Mouse (Mus musculus) heart, embryonic 13.5 days (tissue): ENCODE data around the gene Bhmt2. TPM values are rescaled to one million over a fixed set of nuclear protein-coding genes. Genes with fewer than 3 reads are reported as not detected.

Experiments
- ATAC-seq: fragments of 200-750 bp; cut with Nextera tagmentation; 2 replicates; pipeline ENCODE4 v1.8.0; 2017; ENCODE audit warnings: moderate TSS enrichment; ENCODE audit not compliant: insufficient number of reproducible peaks, low FRiP score, low TSS enrichment; ENCODE audit errors: extremely low read depth
- H3K27ac ChIP-seq: fragments of 300-500 bp; sonication (generic); replicated peaks from 2 replicates; pipeline ENCODE4 v1.5.1; 2015; ENCODE audit warnings: moderate library complexity, mild to moderate bottlenecking, inconsistent platforms
- H3K27me3 ChIP-seq: fragments of 300-500 bp; sonication (generic); replicated peaks from 2 replicates; pipeline ENCODE4 v1.6.1; 2015; ENCODE audit warnings: mild to moderate bottlenecking, inconsistent platforms
- H3K36me3 ChIP-seq: fragments of 300-500 bp; sonication (generic); 2 replicates; pipeline ENCODE4 v1.6.1; 2015; ENCODE audit warnings: mild to moderate bottlenecking, inconsistent platforms
- H3K4me1 ChIP-seq: fragments of 300-500 bp; sonication (generic); 2 replicates; pipeline ENCODE4 v1.6.1; 2015; ENCODE audit warnings: inconsistent platforms
- H3K4me2 ChIP-seq: fragments of 300-500 bp; sonication (generic); 2 replicates; pipeline ENCODE4 v1.6.1; 2015; ENCODE audit warnings: inconsistent platforms, mild to moderate bottlenecking, moderate library complexity
- H3K4me3 ChIP-seq: fragments of 300-500 bp; sonication (generic); 2 replicates; pipeline ENCODE4 v1.5.1; 2015; ENCODE audit warnings: moderate library complexity, mild to moderate bottlenecking, inconsistent platforms
- H3K9ac ChIP-seq: fragments of 300-500 bp; sonication (generic); 2 replicates; pipeline ENCODE4 v1.6.1; 2015; ENCODE audit warnings: inconsistent platforms, mild to moderate bottlenecking, moderate library complexity
- H3K9me3 ChIP-seq: fragments of 300-500 bp; sonication (generic); 2 replicates; pipeline ENCODE4 v1.6.1; 2016; ENCODE audit warnings: inconsistent platforms
- WGBS: fragments of 180-500 bp; shearing (Covaris S2); methylation state at CpG from one replicate; pipeline ENCODE4 v1.1.7; 2015; ENCODE audit warnings: mixed read lengths; 5-methylcytosine and 5-hydroxymethylcytosine counted together
- polyA plus RNA-seq: library from polyadenylated mRNA; unstranded; fragments of >200 nt; fragmentation: Nextera tagmentation; extraction: Ambion mirVana; gene quantifications from 2 replicates; pipeline ENCODE4 v1.2.1, GENCODE M21; 2015

Gene Bhmt2
- polyA plus RNA-seq = 0.35 and 0.74 TPM in 2 replicates

DNA sequence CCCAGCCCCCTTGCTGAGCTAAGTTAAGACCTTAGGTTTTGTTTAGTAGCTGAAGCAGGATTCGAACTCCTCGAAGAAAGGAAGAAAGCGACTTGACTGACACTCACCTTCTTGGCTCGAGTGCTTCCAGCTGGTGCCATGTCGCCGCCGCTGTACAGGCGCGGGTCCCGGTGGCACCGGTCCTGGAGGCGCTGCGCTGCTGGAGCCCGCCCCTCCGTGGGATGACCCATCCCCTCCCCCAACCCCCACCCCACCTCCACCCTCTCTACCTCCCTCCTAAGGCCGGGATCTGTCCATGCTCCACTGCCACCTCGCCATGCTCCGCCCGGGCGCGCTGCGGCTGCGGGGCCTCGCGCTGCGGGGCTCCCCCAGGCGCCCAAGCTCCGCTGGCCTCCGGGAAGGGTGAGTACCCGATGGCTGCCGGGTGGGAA is at the start of gene Bhmt2, which contains the start of gene Dmgdh:
Gene Bhmt2, minus strand, starts transcription at position 172 of the 431 bp plus-strand sequence.
Gene Dmgdh, plus strand, starts transcription at position 303 of the 431 bp plus-strand sequence.
- no peak for ATAC-seq
- H3K36me3 ChIP-seq = no peaks in the 10 kb centered on the region
- 5% methylated on average over 30 of the region's 31 CpGs for WGBS
- H3K4me2 ChIP-seq = peak within 1 kb of the TSS; percentile 63
- peaks cover 9% of the 10 kb centered on the region; the same call in 1 of the 2 replicates for H3K4me1 ChIP-seq
- H3K27me3 ChIP-seq = peaks cover 20% of the 10 kb centered on the region
- H3K27ac ChIP-seq = no peak within 1 kb of the TSS
- H3K4me3 ChIP-seq = peak within 1 kb of the TSS; percentile 39
- peak within 1 kb of the TSS; percentile 44 for H3K9ac ChIP-seq
- H3K9me3 ChIP-seq = no peaks in the 10 kb centered on the region

DNA sequence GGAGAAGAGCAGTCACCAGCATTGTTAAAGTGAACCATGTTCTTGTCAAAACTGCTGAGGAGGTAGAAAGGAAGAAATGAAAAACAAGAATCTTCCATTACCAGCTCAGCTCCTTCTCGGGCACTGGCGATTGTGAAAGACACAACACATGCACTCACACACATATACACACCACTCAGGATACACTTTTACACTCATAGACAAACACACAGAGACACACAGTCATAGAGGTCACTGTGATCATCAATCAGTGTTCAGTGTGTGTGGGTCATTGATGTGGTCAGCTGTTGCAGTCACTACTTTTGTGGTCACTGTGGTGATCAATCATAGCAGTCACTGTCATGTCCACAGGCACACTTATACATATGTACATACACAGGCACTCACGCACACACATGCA is 49.4 kb upstream of the Bhmt2 start:
- Histone ChIP-seq H3K36me3 (no peaks in the 10 kb centered on the region), H3K4me1 (no peaks in the 10 kb centered on the region), H3K9me3 (no peaks in the 10 kb centered on the region), H3K4me3 (no peak overlapping the region), H3K27ac (no peak overlapping the region), H3K9ac (no peak overlapping the region), H3K27me3 (no peaks in the 10 kb centered on the region; the same call in 1 of the 2 replicates), H3K4me2 (no peak overlapping the region)
- ATAC-seq = no peak
- 75% methylated on average over 3 of the region's 3 CpGs for WGBS

DNA sequence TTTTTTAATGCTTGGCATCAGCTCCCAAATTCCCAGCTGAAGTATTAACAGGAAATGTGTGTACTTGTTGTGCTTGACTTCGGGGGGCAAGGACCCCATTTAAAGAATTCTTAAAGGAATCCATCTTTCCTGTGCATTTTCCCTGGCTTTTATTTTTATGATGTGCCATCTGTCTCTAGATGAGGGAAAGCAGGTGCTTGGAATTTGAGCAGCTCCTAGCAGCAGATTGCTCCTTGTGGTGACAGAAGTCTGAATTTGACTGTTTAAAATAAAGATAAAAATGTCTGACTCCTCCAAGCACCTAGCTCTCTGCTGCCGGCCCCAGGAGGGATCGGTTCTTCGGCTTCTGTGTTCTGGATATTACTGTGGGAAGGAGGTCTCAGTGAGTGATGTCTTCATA is 47.8 kb upstream of the Bhmt2 start:
- WGBS = 69% methylated on average over 4 of the region's 4 CpGs
- H3K9me3 ChIP-seq = no peaks in the 10 kb centered on the region
- H3K27ac ChIP-seq = no peak overlapping the region
- no peaks in the 10 kb centered on the region; the same call in 1 of the 2 replicates for H3K27me3 ChIP-seq
- H3K4me2 ChIP-seq = no peak overlapping the region
- no peaks in the 10 kb centered on the region for H3K4me1 ChIP-seq
- no peaks in the 10 kb centered on the region for H3K36me3 ChIP-seq
- H3K4me3 ChIP-seq = no peak overlapping the region
- ATAC-seq = no peak
- H3K9ac ChIP-seq = no peak overlapping the region

DNA sequence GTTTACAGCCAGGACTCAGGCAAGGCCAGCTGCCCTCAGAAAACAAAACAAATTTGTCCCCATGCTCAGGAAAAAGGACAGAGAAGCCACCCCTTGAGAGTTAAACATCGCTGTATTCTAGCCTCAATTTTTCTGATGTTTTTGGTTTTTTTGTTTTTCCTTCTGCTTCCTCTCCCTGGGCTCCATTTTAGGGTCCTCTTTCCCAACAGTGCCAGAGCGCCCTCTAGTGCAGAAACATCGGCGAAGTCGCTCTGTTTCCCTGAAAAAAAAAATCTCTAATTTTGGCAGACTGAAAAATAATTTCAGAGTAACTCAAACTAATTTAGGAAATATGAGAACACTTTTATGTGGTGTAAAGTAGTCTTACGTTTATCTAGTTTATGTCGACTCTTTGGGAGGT is 44.8 kb upstream of the Bhmt2 start:
- 4% methylated on average over 7 of the region's 7 CpGs for WGBS
- Histone ChIP-seq H3K27me3 (no peaks in the 10 kb centered on the region; the same call in 1 of the 2 replicates), H3K27ac (no peak overlapping the region), H3K4me1 (no peaks in the 10 kb centered on the region), H3K9me3 (no peaks in the 10 kb centered on the region), H3K4me2 (peak overlapping the region; percentile 26), H3K9ac (0 out of 2 replicates have a peak overlapping the region, but pooled peaks have one; percentile 34), H3K4me3 (no peak overlapping the region), H3K36me3 (no peaks in the 10 kb centered on the region)
- ATAC-seq = no peak

DNA sequence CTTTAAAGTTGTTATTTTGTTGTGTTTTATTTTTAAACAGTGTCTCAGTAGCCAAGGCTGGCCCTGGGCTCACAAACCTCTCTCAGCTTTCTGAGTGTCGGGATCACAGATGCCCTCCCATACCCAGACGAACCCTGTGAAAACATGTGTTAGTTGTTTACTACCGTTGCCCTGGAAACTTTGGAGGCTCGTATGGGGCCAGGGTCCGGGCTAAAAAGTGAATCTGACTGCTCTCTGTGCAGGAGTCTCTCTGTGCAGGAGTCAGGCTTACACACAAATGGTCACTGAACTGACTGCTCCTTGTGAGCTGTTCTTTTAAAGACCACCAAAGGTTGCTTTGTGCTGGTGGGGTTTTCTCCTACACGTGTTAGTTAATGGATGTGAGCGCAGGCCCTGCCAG is 43.0 kb upstream of the Bhmt2 start:
- Histone ChIP-seq H3K4me2 (no peak overlapping the region), H3K36me3 (no peaks in the 10 kb centered on the region), H3K4me3 (no peak overlapping the region), H3K9me3 (no peaks in the 10 kb centered on the region), H3K4me1 (no peaks in the 10 kb centered on the region), H3K27me3 (no peaks in the 10 kb centered on the region; the same call in 1 of the 2 replicates), H3K27ac (no peak overlapping the region), H3K9ac (no peak overlapping the region)
- ATAC-seq = no peak
- 55% methylated on average over 7 of the region's 7 CpGs for WGBS

DNA sequence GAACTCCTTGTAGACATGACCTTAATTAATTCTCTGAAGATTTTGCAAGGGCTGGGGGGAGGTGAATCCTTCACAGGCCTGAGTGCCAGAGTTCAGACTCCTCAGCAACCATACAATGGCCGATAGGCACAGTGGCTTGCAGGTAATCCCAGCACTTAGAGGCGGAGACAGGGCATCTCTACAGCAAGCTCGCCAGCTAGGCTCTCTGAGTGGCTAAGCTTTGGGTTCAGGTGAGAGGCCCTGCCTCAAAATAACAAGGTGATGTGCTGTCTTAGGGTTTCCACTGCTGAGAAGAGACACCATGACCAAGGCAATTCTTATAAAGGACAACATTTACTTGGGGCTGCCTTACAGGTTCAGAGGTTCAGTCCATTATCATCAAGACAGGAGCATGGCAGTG is 39.7 kb upstream of the Bhmt2 start:
- ATAC-seq = no peak
- Histone ChIP-seq H3K9me3 (no peaks in the 10 kb centered on the region), H3K27ac (no peak overlapping the region), H3K9ac (no peak overlapping the region), H3K36me3 (no peaks in the 10 kb centered on the region), H3K4me3 (no peak overlapping the region), H3K27me3 (no peaks in the 10 kb centered on the region), H3K4me2 (no peak overlapping the region), H3K4me1 (no peaks in the 10 kb centered on the region)
- WGBS = 80% methylated on average over 3 of the region's 3 CpGs

DNA sequence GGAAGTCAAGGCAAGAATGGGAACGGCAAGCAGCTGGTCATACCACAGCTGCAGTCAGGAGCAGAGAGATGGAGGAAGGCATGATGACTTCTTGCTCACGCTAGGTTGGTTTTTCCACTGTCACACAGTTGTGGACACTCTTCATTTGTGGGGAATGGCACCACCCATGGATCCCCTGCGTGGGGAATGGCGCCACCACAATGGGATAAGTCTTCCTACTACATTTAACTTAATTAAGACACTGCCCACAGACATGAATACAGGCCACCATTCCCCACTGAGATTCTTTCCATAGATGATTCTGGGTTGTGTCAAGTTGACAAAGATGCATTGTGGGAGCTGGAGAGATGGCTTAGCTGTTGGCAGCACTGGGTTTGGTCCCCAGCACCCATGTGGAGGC is 38.3 kb upstream of the Bhmt2 start:
- 80% methylated on average over 4 of the region's 4 CpGs for WGBS
- H3K27ac ChIP-seq = no peak overlapping the region
- no peak for ATAC-seq

DNA sequence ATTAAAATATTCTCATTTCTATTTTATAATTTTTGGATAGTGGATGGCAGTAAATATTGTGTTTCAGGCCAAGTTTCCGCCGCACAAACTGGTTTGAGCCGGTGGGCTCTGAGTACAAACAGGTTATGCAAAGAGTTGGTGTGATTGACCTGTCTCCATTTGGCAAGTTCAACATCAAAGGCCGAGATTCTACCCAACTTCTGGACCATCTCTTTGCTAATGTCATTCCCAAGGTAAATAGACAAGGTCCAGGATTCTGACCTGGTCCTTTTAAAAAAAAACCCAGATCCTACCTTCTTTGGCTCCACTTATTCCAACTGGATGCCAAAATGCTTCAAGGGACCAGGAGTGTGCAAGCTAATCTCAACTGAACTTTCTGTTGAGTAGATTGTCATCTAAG is 37.1 kb upstream of the Bhmt2 start:
- H3K27ac ChIP-seq = no peak overlapping the region
- 81% methylated on average over 4 of the region's 4 CpGs for WGBS
- no peak overlapping the region for H3K4me3 ChIP-seq
- no peaks in the 10 kb centered on the region for H3K4me1 ChIP-seq
- no peaks in the 10 kb centered on the region for H3K36me3 ChIP-seq
- no peaks in the 10 kb centered on the region for H3K9me3 ChIP-seq
- no peak overlapping the region for H3K9ac ChIP-seq
- H3K27me3 ChIP-seq = no peaks in the 10 kb centered on the region
- no peak overlapping the region for H3K4me2 ChIP-seq
- ATAC-seq = no peak

More for the DNA sequence above, 38.3 kb upstream of the Bhmt2 start:
- no peaks in the 10 kb centered on the region for H3K4me1 ChIP-seq
- H3K4me3 ChIP-seq = no peak overlapping the region
- H3K9ac ChIP-seq = no peak overlapping the region
- H3K36me3 ChIP-seq = no peaks in the 10 kb centered on the region
- no peaks in the 10 kb centered on the region for H3K9me3 ChIP-seq
- H3K4me2 ChIP-seq = no peak overlapping the region
- H3K27me3 ChIP-seq = no peaks in the 10 kb centered on the region

DNA sequence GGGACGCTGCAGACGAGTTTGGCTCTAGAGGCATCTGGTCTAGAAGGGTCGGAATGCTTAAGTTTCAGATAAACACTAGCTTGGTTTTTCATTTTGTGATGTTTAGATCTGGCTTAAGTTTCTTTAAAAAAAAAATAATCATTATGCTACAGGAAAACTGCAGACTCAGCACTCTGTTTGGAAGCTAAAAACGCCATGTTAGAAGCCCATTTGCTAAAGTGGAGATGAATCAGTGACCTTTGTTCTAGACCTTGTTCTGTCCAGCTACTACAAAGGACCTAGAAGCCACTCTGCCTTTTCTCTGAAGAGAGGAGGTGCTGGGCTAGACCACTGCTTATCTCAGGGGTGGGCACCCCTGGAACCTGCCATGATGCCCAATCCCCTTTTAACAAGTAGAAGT is 36.2 kb upstream of the Bhmt2 start:
- Histone ChIP-seq H3K36me3 (no peaks in the 10 kb centered on the region), H3K27me3 (no peaks in the 10 kb centered on the region), H3K4me2 (no peak overlapping the region), H3K9me3 (no peaks in the 10 kb centered on the region), H3K4me3 (no peak overlapping the region), H3K9ac (no peak overlapping the region), H3K27ac (no peak overlapping the region), H3K4me1 (no peaks in the 10 kb centered on the region)
- no peak for ATAC-seq
- WGBS = 81% methylated on average over 4 of the region's 4 CpGs

DNA sequence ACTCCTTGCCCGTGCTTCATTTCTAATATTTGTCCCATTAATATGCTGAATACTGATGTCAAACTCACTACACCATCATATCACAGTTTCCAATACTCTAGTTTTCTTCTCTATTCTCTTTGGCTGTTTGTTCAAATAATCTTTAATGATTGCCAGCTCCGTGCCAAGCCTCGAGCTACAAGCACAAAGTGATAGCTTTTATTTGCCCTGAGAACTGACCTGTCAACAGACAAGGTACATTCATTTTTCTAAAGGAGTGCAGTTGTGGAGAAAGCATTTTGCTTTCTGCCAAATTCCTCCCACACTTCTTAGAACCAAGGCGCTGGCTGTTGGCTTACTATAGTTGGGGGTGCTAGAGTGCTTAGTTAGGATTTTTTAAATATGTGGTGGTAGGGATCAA is 33.2 kb upstream of the Bhmt2 start:
- Histone ChIP-seq H3K4me1 (no peaks in the 10 kb centered on the region), H3K4me2 (no peak overlapping the region), H3K36me3 (no peaks in the 10 kb centered on the region), H3K4me3 (no peak overlapping the region), H3K27ac (no peak overlapping the region), H3K9me3 (no peaks in the 10 kb centered on the region), H3K27me3 (no peaks in the 10 kb centered on the region), H3K9ac (no peak overlapping the region)
- 67% methylated on average over 4 of the region's 4 CpGs for WGBS
- ATAC-seq = no peak

DNA sequence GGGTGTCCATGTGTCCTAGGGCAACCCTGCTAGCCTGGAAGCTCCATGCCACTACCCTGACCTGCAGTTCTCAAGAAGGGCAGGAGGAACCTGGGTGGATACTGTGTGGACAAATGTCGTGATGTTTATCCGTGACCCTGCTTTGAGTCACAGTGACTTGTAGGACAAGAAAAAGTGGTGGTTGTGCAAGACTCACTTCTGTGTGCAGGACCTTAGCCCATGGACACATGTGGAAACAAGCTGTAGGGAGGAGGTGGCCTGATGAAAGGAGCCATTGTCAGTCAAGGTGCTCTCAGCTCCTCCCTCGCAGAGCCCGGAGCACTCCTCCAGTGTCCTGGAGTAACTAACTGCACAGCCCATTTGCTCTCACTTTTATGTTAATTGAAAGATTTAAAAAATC is 31.6 kb upstream of the Bhmt2 start:
- Histone ChIP-seq H3K36me3 (no peaks in the 10 kb centered on the region), H3K9ac (no peak overlapping the region), H3K27ac (no peak overlapping the region), H3K4me3 (no peak overlapping the region), H3K4me2 (no peak overlapping the region), H3K27me3 (no peaks in the 10 kb centered on the region), H3K9me3 (no peaks in the 10 kb centered on the region), H3K4me1 (no peaks in the 10 kb centered on the region)
- no peak for ATAC-seq
- WGBS = 72% methylated on average over 4 of the region's 4 CpGs

DNA sequence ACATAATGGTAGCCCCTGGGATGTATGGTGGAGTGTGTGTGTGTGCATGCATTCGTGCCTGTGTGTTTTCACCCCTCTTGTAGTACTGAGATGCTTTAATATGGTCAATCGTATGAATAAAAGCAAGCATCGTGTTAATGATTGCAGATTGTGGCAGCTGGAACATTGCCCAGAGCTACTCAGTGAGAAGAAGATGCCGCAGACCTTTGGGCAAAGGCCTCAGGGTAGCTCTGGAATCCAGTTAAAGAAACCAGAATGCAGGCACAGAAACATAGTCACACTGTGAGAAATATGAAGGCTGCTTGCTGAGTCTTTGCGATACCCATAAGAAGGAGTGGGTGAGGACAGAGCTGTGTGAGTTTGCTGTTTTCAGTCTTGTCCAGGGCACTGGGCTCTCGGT is 24.8 kb upstream of the Bhmt2 start:
- Histone ChIP-seq H3K36me3 (no peaks in the 10 kb centered on the region), H3K4me2 (no peak overlapping the region), H3K9me3 (peaks cover 3% of the 10 kb centered on the region; the same call in 1 of the 2 replicates), H3K27ac (no peak overlapping the region), H3K9ac (no peak overlapping the region), H3K4me3 (no peak overlapping the region), H3K27me3 (no peaks in the 10 kb centered on the region), H3K4me1 (no peaks in the 10 kb centered on the region)
- WGBS = 61% methylated on average over 6 of the region's 6 CpGs
- ATAC-seq = no peak
